Mouse (Mus musculus) heart, postnatal 10 days (tissue): ENCODE results near the gene Ubxn10. TPM values are rescaled to one million over a fixed set of nuclear protein-coding genes. Genes with fewer than 3 reads are reported as not detected.

ENCODE experiments used
- DNase-seq, 2 experiments: peaks; one replicate each; pipeline ENCODE4 v3.0.0; 2021
- intact Hi-C: fragments of 180-260 bp; cut with DNase I; formaldehyde crosslinking; loops from one replicate; pipeline ENCODE4 v1.15.1; 2025
- total RNA-seq, 2 experiments: library from RNA; stranded (reverse); gene quantifications; 2 replicates each; pipeline ENCODE4 v1.2.3; 2021

The Ubxn10 gene
- 1 to 10 TPM; 1.7 to 2.8 TPM for total RNA-seq

DNA sequence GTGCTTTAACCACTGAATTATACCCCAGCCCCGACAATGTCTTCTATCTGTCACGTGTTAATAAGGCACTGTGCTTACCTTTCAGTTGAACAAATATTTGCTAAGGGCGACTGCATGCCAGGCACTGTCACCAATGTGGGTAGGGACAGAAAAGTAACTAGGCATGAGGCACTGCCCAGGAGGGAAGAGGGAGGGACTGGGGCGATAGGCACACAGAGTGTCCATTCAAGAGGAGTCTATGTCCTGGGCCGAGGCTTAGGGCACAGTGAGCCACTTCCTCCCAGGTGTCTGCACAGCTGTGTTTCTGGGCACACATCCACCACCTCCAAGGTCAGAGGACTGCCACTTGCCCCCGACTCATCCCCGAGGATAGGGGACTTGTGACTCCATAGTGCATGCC, at the start of gene Ubxn10:
TSS of gene Ubxn10 (minus strand) at position 137 of the 400 bp plus-strand sequence.
- intact Hi-C loops: no loop called here
- no peak for DNase-seq

DNA sequence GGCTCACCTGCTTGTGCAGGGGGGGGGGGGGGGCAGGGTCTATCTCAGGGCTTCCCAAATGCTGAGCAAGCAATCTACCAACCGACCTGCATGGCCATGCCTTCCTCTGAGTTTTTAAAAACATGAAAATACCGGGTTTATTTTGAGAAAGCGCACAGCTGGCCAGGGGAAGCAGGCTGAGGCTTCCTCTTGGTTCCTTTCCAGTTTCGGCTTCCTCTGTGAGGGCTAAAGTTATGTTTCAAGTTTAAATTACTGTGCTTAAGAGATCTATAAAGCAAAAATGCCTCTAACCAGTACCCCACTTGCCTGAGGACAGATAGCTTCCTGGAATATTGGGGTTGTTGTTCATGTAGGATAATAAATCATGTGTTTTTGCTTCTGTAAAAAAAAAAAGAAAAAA, 49.2 kb upstream of the Ubxn10 start:
- DNase-seq: peak in 1 of 2 experiments; percentile 39
- intact Hi-C loops: no loop called here

DNA sequence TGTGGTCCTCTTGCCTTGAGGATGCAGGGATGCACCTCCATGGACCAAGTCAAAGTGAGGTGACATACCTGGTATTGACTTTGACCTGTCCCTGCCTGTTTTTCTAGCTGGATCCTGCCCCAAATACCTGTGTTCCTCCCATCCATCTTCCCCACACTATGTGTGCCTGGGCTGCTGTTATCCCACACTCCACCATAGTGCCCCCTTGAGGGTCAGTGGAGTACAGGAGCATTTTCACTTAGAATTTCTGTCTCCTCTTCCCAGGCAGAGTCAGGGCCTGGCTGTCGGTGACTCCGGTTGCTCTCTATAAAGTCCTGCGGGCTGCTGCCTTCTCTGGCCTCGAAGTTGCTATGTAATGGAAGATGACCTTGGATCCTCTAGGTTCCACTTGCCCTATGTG, 48.8 kb upstream of the Ubxn10 start:
- DNase-seq: peak in 1 of 2 experiments; percentile 12
- intact Hi-C loops: no loop called here

DNA sequence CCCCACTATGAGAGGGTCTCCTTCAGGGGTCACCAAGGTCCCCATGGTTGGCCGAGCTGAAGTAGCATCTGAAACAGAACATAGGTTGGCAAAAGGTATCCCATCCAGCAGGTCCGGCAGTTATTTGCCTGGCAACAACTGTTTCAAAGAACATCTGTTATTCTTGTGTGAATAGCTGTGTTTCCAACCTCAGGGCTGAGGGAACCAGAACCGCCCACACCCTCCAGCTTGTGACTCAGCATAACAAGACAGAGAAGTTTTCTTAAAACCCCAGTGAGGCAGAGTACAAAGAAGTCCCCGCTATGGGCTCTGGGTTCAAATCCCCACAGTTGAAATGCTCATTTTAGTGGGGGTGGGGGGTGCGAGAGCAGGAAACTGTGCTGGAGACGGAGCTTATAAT, 45.1 kb upstream of the Ubxn10 start:
- intact Hi-C loops: no loop called here
- no peak for DNase-seq

DNA sequence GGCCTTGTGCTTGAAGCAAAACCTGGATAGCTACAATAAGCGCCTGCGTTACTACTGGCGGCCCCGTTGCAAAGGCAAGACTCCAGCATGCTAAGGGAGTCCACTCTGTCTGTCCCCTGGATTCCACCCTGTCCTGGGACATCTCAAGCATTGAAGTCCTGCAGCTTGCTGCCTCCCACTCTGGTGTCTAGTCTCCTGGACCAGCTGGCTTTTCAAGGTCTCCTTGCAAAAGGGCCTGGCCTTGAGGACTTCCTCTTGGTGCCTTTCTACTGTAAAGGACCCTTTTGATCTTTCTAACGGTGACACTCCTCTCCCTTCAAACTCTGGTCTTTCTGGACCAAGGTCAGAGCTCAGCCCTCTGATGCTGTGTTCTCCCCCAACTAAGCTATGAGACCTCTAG, 43.3 kb upstream of the Ubxn10 start:
- DNase-seq: no peak
- intact Hi-C loops: no loop called here

DNA sequence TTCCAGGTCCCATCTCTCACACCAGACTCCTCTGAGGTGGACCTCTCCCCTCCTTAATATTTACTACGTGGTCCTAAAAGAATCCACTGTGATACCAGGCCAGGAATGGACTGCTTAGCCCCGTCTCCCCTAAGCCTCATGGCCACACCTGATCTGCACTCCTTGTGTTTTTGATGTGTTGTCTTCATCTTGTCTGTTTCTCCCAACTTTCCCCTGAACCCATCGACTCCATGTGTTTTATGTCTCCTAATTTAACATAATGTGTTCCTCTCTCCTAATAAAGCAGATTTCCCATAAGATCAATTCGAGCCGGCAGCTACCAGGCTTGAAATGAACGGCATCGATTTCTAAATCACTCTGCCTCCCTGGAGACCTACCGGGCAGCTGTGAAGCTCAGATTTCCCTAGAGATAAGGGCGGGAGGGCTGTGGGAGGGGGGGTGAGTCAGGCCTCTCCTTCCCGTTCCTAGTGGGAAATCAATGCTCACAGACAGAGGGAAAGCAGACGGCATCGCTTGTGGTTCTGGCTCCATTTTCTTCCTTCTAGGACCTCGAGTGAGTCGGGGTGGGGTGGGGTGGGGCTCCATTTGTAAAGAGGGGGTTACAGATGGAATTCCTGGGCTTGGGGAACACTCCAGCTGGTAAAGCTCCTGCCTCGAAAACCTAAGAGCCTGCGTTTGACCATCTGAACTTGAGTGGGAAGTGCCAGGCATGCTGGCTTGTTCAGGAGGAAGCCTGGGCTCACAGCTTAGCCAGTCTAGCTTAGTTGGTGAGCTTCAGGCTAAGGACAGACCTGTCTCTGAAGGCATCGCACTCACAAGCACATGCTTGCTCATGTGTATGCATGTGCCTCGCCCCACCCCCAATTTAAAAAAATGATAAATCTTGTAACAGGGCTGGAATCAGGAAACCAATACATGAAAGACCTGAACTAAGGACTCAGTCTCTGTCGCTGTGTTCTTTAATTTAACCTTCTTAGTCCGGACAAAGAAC, 40.7 kb upstream of the Ubxn10 start:
- intact Hi-C loops: no loop called here
- DNase-seq: no peak

DNA sequence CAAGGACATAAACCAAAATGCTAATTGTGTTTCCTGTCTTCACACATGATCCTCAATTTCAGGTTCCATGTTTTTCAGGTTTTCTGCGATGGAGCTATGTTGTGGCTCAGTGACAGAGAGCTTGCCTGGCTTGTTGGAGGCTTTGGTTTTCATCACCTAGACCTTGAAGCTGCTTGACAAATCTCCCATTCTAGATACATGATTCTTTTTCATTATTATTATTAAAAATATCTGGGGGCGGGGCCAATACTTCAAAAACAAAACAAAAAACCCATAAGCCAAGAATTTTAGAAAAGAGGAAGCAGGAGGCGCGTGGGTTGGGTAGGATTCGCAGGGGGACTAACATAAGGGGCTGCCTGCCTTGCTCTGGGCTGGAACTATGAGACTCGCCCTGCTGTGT, 38.5 kb upstream of the Ubxn10 start, which contains the start of gene Pla2g2d:
TSS of gene Pla2g2d (plus strand) at position 301 of the 400 bp plus-strand sequence.
- intact Hi-C loops: no loop called here
- no peak for DNase-seq

DNA sequence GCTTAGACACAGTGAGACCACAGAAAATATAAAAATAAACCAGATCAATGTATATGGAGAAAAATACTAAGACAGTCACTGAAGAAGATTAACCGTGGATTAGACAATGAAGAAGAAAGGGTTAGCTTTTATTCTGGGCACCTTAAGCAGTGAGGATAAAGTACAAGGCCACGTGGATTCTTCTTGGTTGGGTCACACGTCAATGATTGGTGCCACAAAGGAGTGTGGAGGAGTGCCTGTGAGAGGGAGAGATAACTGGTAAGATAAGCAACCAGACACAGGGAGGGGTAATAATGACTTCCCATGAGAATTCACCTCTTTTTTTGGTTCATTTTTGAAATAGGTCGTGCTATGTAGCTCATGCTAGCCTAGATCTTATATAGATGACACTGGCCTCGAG, 35.4 kb upstream of the Ubxn10 start:
- intact Hi-C loops: no loop called here
- no peak for DNase-seq

DNA sequence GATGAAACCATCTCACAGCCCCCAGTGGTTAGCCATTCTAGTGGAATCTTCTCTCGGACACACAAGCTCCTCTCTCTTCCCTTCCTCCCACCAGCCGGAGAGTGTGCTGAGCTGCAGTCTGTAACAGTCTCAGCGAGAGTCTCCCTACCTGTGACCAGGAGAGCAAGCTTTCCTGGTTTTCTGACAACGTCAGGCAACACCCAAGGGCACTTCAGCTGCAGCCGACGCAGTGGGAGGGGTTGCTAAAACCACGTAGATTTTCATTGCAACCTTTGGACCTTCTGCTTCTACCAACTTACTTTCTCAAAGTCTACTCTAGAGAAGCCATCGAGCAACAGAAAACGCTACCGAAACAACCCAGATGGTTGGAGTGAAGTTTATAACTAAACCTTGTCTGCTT, 35.0 kb upstream of the Ubxn10 start:
- DNase-seq: no peak
- intact Hi-C loops: no loop called here

DNA sequence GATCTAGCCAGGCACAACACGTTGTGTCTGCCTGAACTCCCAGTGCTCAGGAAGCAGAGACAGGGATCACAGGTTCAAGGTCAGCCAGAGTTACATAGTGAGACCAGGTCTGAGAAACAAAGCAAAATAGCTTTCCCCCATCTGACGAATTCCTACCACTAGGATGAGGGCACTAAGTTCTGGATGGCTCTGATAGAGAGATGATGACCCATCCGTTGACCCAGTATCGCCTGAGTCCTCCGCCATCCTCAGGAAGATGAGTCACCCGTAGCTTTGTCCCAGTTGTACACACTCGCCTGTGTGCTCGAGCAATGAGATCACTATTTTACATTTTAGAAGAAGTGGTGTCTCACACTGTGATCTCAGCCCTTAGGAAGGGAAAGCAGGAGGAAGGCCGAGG, 25.3 kb upstream of the Ubxn10 start:
- no peak for DNase-seq
- intact Hi-C loops: no loop called here

DNA sequence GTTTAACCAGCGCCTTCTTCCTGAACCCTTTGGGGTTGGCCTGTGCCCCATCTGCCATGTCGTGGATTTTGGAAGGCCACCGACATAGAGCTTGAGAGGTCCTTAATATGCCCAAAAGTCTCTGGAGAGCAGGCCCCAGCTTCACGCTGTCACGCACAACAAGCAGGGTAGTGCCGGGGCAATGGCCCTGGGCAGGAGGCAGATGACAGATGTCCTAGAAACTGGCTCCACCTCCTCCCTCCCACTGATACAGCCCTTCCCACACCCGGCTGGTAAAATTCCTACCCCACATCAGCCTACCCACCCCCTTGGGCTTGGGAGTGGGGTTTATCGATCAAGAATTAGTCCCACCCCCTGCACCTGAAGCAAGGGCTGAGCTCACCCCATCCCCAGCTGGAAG, 20.4 kb upstream of the Ubxn10 start, which contains the start of gene Pla2g2f:
TSS of gene Pla2g2f (minus strand) at position 211 of the 400 bp plus-strand sequence.
- intact Hi-C loops: no loop called here

DNA sequence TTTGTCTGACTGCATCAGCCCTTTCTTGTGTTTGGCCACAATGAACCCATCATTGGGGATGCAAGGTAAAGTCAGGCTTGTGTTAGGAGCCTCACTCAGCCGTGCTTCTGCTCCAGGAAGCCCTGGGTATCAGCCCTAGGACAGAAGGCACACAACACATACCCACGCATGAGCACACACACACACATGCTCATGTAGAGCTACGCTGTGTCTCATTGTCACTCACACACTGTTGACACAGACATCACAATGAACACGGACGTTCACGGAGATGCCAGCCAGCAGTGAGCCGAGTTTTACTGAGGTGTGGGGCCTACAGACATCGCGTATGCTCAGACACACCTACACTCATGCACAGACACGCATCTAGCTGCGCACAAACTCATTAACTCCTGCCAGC, 19.0 kb upstream of the Ubxn10 start:
- no peak for DNase-seq
- intact Hi-C loops: no loop called here

More for the DNA sequence above, 20.4 kb upstream of the Ubxn10 start, which contains the start of gene Pla2g2f:
- no peak for DNase-seq

DNA sequence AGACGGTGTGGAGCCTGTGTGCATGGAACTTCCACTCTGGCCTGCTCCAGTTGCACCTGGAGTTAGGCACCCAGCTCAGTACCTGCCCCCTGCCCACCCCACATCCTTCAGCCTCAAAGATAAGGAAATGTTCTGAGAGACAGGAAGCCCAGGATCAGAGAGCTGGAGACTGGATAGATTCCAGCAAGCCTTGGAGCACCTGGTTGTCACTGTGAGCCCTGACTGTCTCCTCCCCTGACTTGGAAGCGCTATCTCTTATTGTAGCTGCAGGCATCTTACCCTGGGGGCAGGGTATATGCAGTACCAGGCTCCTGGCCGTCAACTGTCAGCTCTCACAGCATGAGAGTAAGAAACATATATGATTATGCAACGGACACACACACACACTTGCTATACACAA, 18.5 kb upstream of the Ubxn10 start:
- intact Hi-C loops: no loop called here
- no peak for DNase-seq

DNA sequence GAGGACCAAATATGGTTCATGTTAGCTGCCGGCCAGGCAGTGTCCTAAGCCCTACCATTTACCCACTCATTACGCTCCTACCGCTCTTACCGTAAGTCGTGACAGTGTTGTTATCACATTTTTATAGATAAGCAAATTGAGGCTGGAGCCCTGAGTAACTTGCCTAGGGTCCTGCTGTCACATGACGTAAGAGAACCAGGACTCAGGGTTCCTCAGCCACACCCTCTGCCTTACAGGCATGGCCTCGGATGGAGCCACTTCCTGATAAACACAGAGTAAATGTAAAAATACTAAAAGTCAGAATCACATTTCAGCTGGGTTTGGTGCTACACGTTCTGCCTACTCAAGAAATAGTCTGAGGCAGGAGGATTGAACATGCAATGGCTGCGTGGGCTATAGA, 17.5 kb upstream of the Ubxn10 start:
- intact Hi-C loops: no loop called here
- no peak for DNase-seq

DNA sequence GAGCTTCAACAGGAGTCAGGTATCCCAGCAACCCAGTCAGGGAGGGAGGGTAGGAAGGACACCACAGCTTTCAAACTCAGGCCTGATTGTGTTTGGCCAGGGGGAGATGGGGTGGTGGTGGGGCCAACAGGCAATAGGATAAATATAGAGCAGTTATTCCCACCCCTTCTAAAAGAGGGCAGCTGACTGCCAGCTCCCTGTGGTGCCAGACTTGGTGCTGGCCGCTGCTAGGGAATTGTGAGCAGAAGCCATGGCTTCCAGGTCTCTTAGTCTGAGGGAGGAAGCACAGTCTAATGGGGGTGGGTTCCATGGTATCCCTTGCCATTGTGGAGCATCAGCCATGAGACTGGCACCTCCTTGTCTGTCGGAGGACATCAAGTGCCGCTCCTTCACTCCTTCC, 16.6 kb upstream of the Ubxn10 start:
- intact Hi-C loops: no loop called here
- peak; percentile 14 to 15 for DNase-seq

DNA sequence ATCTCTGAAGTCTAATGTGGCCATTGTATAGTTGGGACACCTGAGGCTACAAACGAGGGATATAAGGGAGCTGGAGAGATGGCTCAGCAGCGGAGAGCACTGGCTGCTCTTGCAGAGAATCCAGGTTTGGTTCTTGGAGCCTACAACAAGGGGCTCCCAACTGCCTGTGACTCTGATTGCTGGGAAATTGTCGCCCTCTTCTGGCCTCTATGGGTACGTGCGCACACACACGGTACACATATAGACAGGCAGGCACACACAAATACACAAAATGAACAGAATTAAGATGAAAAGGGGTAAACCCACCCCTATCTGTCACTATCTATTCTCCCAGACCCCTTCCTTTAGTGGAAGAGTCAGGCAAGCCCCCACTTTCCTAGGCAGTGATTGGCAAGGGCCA, 15.6 kb upstream of the Ubxn10 start:
- DNase-seq: no peak
- intact Hi-C loops: no loop called here

DNA sequence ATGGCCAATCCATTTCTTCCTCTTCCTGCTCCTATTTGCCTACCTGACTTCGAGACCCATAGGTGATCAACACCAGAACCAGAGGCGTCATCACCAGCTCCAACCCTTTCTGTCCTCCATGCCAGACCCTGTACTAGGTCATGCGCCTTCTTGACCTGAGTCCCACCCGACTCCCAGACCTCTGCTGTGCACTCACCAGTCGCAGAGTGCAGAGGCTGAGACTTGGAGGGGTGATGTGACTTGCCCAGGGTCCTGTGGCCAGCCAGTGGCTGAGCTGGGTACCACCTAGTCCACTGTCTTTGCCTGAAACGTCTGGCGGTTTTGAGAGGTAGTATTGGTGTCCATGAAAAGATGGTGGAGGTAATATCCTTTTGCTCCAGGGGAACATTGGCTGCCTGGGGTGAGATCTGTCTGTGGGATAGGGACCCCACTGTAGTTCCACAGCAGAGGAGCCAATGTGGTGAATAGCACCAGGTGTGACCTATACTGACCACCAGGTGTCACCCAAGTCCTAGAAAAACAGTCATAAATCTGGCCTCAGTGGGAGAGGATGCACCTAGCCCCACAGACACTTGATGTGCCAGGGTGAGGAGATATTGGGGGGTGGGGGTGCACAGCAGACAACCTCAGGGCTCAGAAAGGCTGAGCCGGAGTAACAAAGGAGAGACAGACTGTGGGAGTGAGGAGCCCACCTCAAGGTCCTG, 11.6 kb upstream of the Ubxn10 start:
- intact Hi-C loops: loop anchor here (1.0 to 2.0 kb wide), 3 partner anchors 40 to 103 kb away; no protein-coding TSS in a partner anchor
- DNase-seq: peak; percentile 55 to 73

DNA sequence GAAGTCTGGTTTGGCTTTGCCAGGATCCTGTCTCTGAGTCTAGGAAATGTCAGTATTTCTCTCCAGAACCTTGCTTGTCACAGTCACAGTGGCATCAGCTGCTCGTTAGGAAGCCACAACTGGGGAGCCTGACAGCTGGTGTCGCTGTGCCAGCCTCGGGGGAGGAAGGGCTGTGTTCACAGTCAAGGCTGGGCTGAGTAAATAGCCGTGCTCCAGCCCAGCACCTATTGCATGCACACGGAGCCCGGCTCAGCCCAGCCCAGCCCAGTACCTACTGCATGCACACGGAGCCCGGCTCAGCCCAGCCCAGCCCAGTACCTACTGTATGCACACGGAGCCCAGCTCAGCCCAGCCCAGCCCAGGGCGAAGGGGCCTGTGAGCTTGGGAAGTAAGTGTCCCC, 10.9 kb upstream of the Ubxn10 start:
- intact Hi-C loops: loop anchor here (1.0 to 2.0 kb wide), 3 partner anchors 39 to 103 kb away; no protein-coding TSS in a partner anchor
- DNase-seq: no peak

DNA sequence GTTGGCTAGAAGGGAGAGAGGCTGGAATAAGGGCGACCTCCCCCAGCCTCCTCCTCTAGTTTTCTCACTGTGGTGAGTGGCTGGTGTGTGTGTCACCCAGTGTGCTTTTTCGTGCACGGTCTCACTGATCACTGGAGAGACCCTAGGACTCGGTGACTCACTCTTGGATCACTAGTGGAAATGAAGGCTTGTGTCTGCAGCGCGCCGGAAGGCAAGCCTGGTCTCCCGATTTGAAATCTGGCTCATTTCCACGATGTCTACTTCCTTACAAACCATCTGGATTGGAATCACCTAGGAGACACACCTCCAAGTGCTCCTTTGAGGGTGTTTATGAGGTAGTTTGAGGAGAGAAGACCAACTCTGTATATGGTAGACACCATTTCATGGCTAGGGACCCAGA, 9.9 kb upstream of the Ubxn10 start:
- DNase-seq: no peak
- intact Hi-C loops: no loop called here

DNA sequence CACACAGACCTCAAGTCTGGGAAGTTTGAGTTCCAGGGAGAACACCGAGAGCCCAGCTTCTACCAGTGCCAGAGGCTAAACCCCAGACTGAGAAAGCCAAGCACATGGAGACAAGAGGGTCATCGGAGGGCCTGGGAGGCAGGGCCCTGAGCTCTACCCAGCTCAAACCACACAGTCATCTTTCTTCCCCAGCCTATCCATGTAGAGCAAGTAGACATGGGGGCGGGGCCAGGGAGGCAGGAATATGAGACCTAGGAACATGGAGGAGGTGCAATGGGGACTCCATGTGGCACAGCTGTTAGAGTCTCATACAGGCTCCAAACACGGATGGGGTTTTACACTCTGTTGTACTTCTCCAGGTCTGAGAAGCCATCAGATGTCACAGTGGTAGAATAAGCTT, 8.9 kb upstream of the Ubxn10 start:
- DNase-seq: no peak
- intact Hi-C loops: no loop called here

DNA sequence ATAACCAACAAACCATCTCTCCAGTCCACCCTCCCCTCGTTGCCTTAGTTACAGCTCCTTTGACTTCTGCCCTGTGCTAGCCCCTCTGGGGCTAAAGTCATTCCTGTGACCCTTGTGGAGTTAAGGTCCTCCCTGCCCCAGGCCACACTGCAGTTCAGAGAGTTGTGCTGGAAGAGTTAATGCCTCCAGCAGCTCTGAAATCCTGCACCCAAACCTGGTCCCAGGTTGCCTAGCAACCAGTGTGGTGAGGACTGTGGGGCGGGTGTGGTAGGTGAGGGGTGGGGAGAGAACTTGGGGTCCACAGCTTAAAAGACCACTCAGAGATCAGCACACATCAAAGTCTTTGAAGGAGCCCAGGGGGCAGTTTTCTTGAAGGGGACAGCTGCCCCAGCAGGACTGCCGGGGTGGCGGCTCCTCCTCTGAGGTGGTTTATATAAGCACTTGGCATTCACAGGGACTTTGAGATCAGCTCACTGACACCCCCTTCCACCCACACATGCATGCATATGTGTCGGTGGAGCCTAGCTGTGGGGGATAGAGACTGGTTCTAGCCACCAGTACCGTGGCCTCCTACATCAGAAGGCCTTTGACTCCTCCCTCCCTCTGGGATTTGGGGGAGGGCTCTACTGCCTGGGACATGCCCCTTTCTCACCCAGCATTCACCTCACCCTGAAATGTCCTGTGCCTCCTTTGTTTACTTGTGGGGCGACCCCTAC, 2.3 kb upstream of the Ubxn10 start:
- DNase-seq: no peak
- intact Hi-C loops: no loop called here
